Mouse (Mus musculus) G1E (cell line): Measurements from ENCODE around the gene Slc26a5.

Source experiments
- CTCF ChIP-seq: IDR thresholded peaks from 2 replicates; pipeline ENCODE4 v1.5.1; 2012; ENCODE audit warnings: low read depth, low read length, inconsistent platforms, mixed read lengths
- GATA1 ChIP-seq: IDR thresholded peaks from 2 replicates; pipeline ENCODE4 v1.6.1; 2012; ENCODE audit warnings: borderline replicate concordance, low read length, inconsistent platforms, mixed read lengths
- TAL1 ChIP-seq: conservative IDR thresholded peaks from 2 replicates; pipeline ENCODE4 v1.6.1; 2012; ENCODE audit warnings: low read depth, low read length, inconsistent platforms, mixed read lengths

GRCm38 (mm10) chr5:21789061-21789460 lies 76.3 kb downstream of the Slc26a5 start:
- no peak for TF ChIP-seq CTCF
- TF ChIP-seq TAL1: no peak
- no peak for TF ChIP-seq GATA1
